Mouse (Mus musculus): ENCODE data around the gene Pygb. TPM values are rescaled to one million over a fixed set of nuclear protein-coding genes. Genes with fewer than 3 reads are reported as not detected.

Pygb gene
- total and polyA plus RNA-seq, 2 experiments from 2014 or later, result 124 to 281 TPM

- peak; percentile 97 for DNase-seq (ENCODE audit: low spot score)
- ATAC-seq (ENCODE audit: low FRiP score), result peak; percentile 98
- peak; percentile 95 for TF ChIP-seq CTCF (IDR thresholded peaks at IDR 0.05)
- Histone ChIP-seq H3K9ac (replicated peaks; ENCODE audit: low read length, poor library complexity, severe bottlenecking) (peak within 1 kb of the TSS; percentile 83), H3K4me2 (ENCODE audit: low read depth, low read length, poor library complexity, severe bottlenecking) (peak within 1 kb of the TSS; percentile 86), H3K36me3 (ENCODE audit: insufficient read depth, low read length) (peaks cover 19% of the 10 kb centered on the region), H3K9me3 (ENCODE audit: low read length) (no peaks in the 10 kb centered on the region), H3K4me3 (ENCODE audit: low read depth, low read length) (peak within 1 kb of the TSS; percentile 71), H3K27ac (ENCODE audit: low read depth, low read length) (peak within 1 kb of the TSS; percentile 82), H3K27me3 (ENCODE audit: insufficient read depth, low read length) (no peaks in the 10 kb centered on the region), H3K4me1 (ENCODE audit: insufficient read depth, low read length) (peaks cover 3% of the 10 kb centered on the region; the same call in 1 of the 2 replicates)
- WGBS, result under 1% methylated on average over 29 of the region's 30 CpGs
Observed at GRCm38 (mm10) chr2:150748854-150749253, 37.7 kb upstream of the Pygb start, which contains the start of gene Entpd6. Entpd6 (plus strand) TSS chr2:150749042.

DNA sequence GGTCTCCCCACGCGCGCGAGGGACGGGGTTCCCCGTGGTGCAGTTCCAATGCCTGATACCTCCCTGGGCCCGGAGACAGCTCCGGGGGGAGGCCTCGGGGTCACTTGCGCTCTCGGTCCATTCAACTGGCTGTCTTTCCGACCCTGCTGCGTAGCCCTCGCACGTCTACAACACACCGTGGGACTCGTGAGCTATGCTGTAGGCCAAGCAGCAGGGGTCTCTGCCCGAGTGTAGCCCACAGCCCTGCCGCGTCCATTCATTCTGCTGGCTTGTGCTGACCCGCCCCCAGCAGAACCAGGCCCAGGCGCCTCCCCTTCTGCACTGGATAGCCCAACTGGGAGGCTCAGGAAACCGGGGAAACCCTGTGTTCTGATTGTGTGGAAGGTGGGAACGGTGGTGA is 37.3 kb upstream of the Pygb start:
- Histone ChIP-seq H3K9ac (replicated peaks; ENCODE audit: low read length, poor library complexity, severe bottlenecking) (peak overlapping the region; percentile 83), H3K9me3 (ENCODE audit: low read length) (no peaks in the 10 kb centered on the region), H3K4me1 (ENCODE audit: insufficient read depth, low read length) (peaks cover 3% of the 10 kb centered on the region; the same call in 1 of the 2 replicates), H3K4me2 (ENCODE audit: low read depth, low read length, poor library complexity, severe bottlenecking) (peak overlapping the region; percentile 86), H3K27ac (ENCODE audit: low read depth, low read length) (peak overlapping the region; percentile 82), H3K4me3 (ENCODE audit: low read depth, low read length) (peak overlapping the region; percentile 71), H3K27me3 (ENCODE audit: insufficient read depth, low read length) (no peaks in the 10 kb centered on the region), H3K36me3 (ENCODE audit: insufficient read depth, low read length) (peaks cover 20% of the 10 kb centered on the region)
- DNase-seq (ENCODE audit: low spot score) (peak; percentile 53), ATAC-seq (ENCODE audit: low FRiP score) (peak; percentile 87)
- no peak for TF ChIP-seq CTCF (IDR thresholded peaks at IDR 0.05)
- under 1% methylated on average over 24 of the region's 24 CpGs for WGBS

- H3K9ac ChIP-seq (replicated peaks; ENCODE audit: low read length, poor library complexity, severe bottlenecking), result peak overlapping the region; percentile 83
- H3K27ac ChIP-seq (ENCODE audit: low read depth, low read length), result no peak overlapping the region
- H3K9me3 ChIP-seq (ENCODE audit: low read length), result no peaks in the 10 kb centered on the region
- no peaks in the 10 kb centered on the region for H3K27me3 ChIP-seq (ENCODE audit: insufficient read depth, low read length)
- peak overlapping the region; percentile 71 for H3K4me3 ChIP-seq (ENCODE audit: low read depth, low read length)
- ATAC-seq (ENCODE audit: low FRiP score), result peak; percentile 38; the same call in 1 of the 2 replicates
- peak; percentile 39 for DNase-seq (ENCODE audit: low spot score)
- H3K4me2 ChIP-seq (ENCODE audit: low read depth, low read length, poor library complexity, severe bottlenecking), result peak overlapping the region; percentile 86
- peaks cover 20% of the 10 kb centered on the region for H3K36me3 ChIP-seq (ENCODE audit: insufficient read depth, low read length)
- TF ChIP-seq CTCF (IDR thresholded peaks at IDR 0.05), result peak; percentile 55
- H3K4me1 ChIP-seq (ENCODE audit: insufficient read depth, low read length), result peaks cover 3% of the 10 kb centered on the region; the same call in 1 of the 2 replicates
- WGBS, result 76% methylated on average over 13 of the region's 13 CpGs
Observed at GRCm38 (mm10) chr2:150750129-150750979, 36.2 kb upstream of the Pygb start.

GRCm38 (mm10) chr2:150755016-150755415 is 31.5 kb upstream of the Pygb start:
- Histone ChIP-seq H3K4me3 (ENCODE audit: low read depth, low read length) (no peak overlapping the region), H3K4me2 (ENCODE audit: low read depth, low read length, poor library complexity, severe bottlenecking) (no peak overlapping the region), H3K36me3 (ENCODE audit: insufficient read depth, low read length) (peaks cover 52% of the 10 kb centered on the region), H3K27me3 (ENCODE audit: insufficient read depth, low read length) (no peaks in the 10 kb centered on the region), H3K9me3 (ENCODE audit: low read length) (no peaks in the 10 kb centered on the region), H3K9ac (replicated peaks; ENCODE audit: low read length, poor library complexity, severe bottlenecking) (no peak overlapping the region), H3K4me1 (ENCODE audit: insufficient read depth, low read length) (peaks cover under 1% of the 10 kb centered on the region; the same call in 1 of the 2 replicates), H3K27ac (ENCODE audit: low read depth, low read length) (no peak overlapping the region)
- DNase-seq (ENCODE audit: low spot score) (no peak), ATAC-seq (ENCODE audit: low FRiP score) (no peak)
- 89% methylated on average over 3 of the region's 3 CpGs for WGBS
- no peak for TF ChIP-seq CTCF (IDR thresholded peaks at IDR 0.05)

- 86% methylated on average over 7 of the region's 7 CpGs for WGBS
- Histone ChIP-seq H3K4me3 (ENCODE audit: low read depth, low read length) (no peak overlapping the region), H3K4me1 (ENCODE audit: insufficient read depth, low read length) (no peaks in the 10 kb centered on the region), H3K9me3 (ENCODE audit: low read length) (no peaks in the 10 kb centered on the region), H3K9ac (replicated peaks; ENCODE audit: low read length, poor library complexity, severe bottlenecking) (no peak overlapping the region), H3K36me3 (ENCODE audit: insufficient read depth, low read length) (peaks cover 63% of the 10 kb centered on the region), H3K27ac (ENCODE audit: low read depth, low read length) (no peak overlapping the region), H3K27me3 (ENCODE audit: insufficient read depth, low read length) (no peaks in the 10 kb centered on the region), H3K4me2 (ENCODE audit: low read depth, low read length, poor library complexity, severe bottlenecking) (no peak overlapping the region)
- DNase-seq (ENCODE audit: low spot score), result no peak
- TF ChIP-seq CTCF (IDR thresholded peaks at IDR 0.05), result peak; percentile 39
- ATAC-seq (ENCODE audit: low FRiP score), result no peak
Observed at GRCm38 (mm10) chr2:150761476-150761875, 25.1 kb upstream of the Pygb start.

DNA sequence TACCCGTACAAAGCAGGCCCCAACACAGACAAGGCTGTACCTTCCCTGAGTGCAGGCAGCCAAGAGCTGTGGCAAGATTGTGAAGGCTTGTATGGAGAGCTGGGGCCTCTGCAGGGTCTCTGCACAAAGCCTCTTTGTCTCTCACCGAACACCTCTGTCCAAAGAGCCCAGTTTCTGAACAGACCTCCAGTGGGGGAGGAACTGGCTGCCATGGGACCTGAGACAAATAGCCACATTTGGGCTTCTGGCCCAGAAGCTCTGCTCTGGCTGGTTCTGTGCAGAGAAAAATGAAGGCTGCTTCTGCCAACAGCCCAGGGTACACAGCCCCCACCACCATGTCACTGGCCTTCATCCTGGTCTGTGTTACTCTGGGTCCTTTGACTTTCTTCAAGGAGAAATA is 20.9 kb upstream of the Pygb start:
- Histone ChIP-seq H3K36me3 (ENCODE audit: insufficient read depth, low read length) (peaks cover 66% of the 10 kb centered on the region), H3K4me3 (ENCODE audit: low read depth, low read length) (no peak overlapping the region), H3K27me3 (ENCODE audit: insufficient read depth, low read length) (no peaks in the 10 kb centered on the region), H3K9ac (replicated peaks; ENCODE audit: low read length, poor library complexity, severe bottlenecking) (no peak overlapping the region), H3K4me2 (ENCODE audit: low read depth, low read length, poor library complexity, severe bottlenecking) (no peak overlapping the region), H3K4me1 (ENCODE audit: insufficient read depth, low read length) (no peaks in the 10 kb centered on the region), H3K9me3 (ENCODE audit: low read length) (no peaks in the 10 kb centered on the region), H3K27ac (ENCODE audit: low read depth, low read length) (0 out of 2 replicates have a peak overlapping the region, but pooled peaks have one; percentile 21)
- 57% methylated on average over 2 of the region's 2 CpGs for WGBS
- ATAC-seq (ENCODE audit: low FRiP score) (peak; percentile 76), DNase-seq (ENCODE audit: low spot score) (peak; percentile 83)
- no peak for TF ChIP-seq CTCF (IDR thresholded peaks at IDR 0.05)

Data from midbrain, postnatal 0 days (tissue).